Mouse (Mus musculus) midbrain, embryonic 12.5 days (tissue): ENCODE results near the gene Evi2. TPM values are rescaled to one million over a fixed set of nuclear protein-coding genes. Genes with fewer than 3 reads are reported as not detected.

ENCODE experiments used
- ATAC-seq: fragments of 200-750 bp; cut with Nextera tagmentation; 2 replicates; pipeline ENCODE4 v1.8.0; 2017; ENCODE audit warnings: low read depth, moderate TSS enrichment, moderate library complexity; ENCODE audit not compliant: low FRiP score
- H3K27ac ChIP-seq: fragments of 300-500 bp; sonication (generic); replicated peaks from 2 replicates; pipeline ENCODE4 v1.5.1; 2016; ENCODE audit warnings: mild to moderate bottlenecking
- H3K27me3 ChIP-seq: fragments of 300-500 bp; sonication (generic); 2 replicates; pipeline ENCODE4 v1.6.1; 2016; ENCODE audit warnings: mild to moderate bottlenecking
- H3K36me3 ChIP-seq: fragments of 300-500 bp; sonication (generic); 2 replicates; pipeline ENCODE4 v1.6.1; 2016
- H3K4me1 ChIP-seq: fragments of 300-500 bp; sonication (generic); 2 replicates; pipeline ENCODE4 v1.6.1; 2016
- H3K4me2 ChIP-seq: fragments of 300-500 bp; sonication (generic); replicated peaks from 2 replicates; pipeline ENCODE4 v1.6.1; 2016; ENCODE audit warnings: mild to moderate bottlenecking, moderate library complexity
- H3K4me3 ChIP-seq: fragments of 300-500 bp; sonication (generic); 2 replicates; pipeline ENCODE4 v1.5.1; 2016; ENCODE audit warnings: mild to moderate bottlenecking
- H3K9ac ChIP-seq: fragments of 300-500 bp; sonication (generic); replicated peaks from 2 replicates; pipeline ENCODE4 v1.6.1; 2016; ENCODE audit warnings: mild to moderate bottlenecking, moderate library complexity
- H3K9me3 ChIP-seq: fragments of 300-500 bp; sonication (generic); 2 replicates; pipeline ENCODE4 v1.6.1; 2016; ENCODE audit warnings: mild to moderate bottlenecking
- WGBS: fragments of 180-500 bp; shearing (Covaris S2); methylation state at CpG from one replicate; pipeline ENCODE4 v1.1.7; 2016; 5-methylcytosine and 5-hydroxymethylcytosine counted together
- polyA plus RNA-seq: library from polyadenylated mRNA; unstranded; fragments of >200 nt; fragmentation: Nextera tagmentation; extraction: Ambion mirVana; gene quantifications from 2 replicates; pipeline ENCODE4 v1.2.1, GENCODE M21; 2016

Gene Evi2
- polyA plus RNA-seq, 1 experiment from 2014 or later, result 1.3 TPM

DNA sequence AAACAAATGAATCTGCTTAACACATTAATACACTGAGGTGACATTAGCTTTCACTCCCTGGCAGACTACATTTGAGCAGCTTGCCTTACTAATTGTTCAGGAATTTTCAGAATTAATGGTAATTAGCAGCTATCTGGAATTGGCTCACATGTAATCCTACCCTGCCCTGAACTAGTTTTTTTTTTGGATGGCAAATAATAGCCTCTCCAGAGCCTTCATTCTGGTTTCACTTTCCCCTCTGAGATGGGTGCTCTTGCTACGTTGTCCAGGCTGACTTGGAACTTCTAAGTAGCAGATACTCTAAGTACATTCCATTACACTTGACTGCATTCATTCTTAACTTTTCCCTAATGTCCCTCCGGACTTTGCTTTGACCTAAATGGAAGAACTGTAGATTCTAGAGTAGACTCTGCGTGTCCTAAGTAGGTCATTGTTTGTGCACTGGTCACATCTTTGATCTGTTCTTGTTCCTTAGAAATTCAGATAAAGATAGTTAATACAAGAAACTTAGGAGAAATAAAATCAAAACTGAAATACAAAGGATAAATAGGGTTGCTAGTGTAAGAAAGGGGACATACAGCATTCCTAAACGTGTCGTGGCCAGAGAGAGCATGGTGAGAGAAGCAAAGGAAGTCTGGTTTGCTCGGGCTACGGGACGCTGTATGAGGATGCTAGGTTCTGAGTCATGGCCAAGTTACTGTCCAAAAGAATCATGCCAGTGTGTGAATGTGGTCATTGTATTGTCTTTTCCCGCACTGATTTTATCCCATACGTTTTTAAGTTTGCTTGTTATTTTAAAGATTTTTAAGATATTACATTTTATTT is 35.2 kb downstream of the Evi2 start:
- no peaks in the 10 kb centered on the region for H3K9me3 ChIP-seq
- no peaks in the 10 kb centered on the region for H3K27me3 ChIP-seq
- peaks cover 10% of the 10 kb centered on the region; the same call in 1 of the 2 replicates for H3K4me1 ChIP-seq
- ATAC-seq, result no peak
- WGBS, result 71% methylated on average over 10 of the region's 10 CpGs
- no peak overlapping the region for H3K4me2 ChIP-seq
- no peak overlapping the region for H3K9ac ChIP-seq
- no peak overlapping the region for H3K27ac ChIP-seq
- peaks cover 11% of the 10 kb centered on the region; the same call in 1 of the 2 replicates for H3K36me3 ChIP-seq
- H3K4me3 ChIP-seq, result no peak overlapping the region

DNA sequence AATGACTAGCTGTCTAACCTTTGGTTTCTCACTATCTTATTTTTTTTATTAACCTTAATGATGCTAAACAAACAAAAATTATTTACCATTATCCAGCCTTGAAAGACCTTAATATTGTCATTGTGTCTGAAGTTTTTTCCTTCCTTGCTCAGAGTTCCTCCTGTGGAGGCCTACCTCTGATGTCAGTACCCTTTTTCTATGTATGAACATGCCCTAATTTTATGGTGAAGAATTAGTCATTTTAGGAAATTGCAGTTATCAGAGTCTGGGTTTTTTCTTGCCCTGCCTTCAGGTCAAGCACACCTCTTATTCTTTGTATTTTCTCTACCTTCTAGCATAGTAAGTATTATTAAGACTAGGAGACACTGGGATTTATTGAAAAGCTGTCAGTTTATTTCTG is 45.7 kb downstream of the Evi2 start:
- Histone ChIP-seq H3K27me3 (no peaks in the 10 kb centered on the region), H3K9me3 (no peaks in the 10 kb centered on the region), H3K36me3 (peaks cover 25% of the 10 kb centered on the region), H3K4me1 (no peaks in the 10 kb centered on the region), H3K9ac (no peak overlapping the region), H3K27ac (no peak overlapping the region), H3K4me2 (no peak overlapping the region), H3K4me3 (no peak overlapping the region)
- ATAC-seq, result no peak

DNA sequence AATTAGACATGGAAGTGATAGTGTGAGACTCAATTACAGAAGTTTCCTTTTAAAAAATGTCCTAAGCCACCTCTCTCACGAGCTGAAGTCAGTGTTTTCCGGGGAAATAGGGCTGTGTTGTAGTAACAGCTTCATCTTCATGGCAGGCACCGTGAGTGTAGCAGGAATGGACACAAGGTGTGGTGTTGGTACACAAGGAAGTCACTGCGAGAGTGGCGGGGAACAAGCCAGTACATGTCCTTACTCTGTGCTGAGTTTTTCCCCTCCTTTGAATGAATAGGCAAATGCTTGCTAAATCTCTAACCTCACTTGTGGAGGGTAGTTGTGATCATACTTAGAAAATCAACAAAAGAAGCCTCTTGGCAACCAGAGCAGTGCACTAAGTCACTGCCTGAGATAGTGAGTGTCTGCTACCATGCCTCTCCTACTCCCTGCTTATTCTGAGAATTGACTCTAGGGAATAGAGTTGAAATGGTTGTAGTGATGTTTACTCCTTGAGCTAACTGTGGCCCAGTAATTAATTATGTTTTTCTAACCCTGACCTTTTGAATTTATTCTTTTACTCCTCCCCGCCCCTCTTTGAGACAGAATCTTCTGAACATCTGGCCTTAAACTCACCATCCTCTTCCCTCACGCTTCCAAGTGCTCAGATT is 46.4 kb downstream of the Evi2 start:
- H3K4me2 ChIP-seq, result no peak overlapping the region
- no peaks in the 10 kb centered on the region for H3K9me3 ChIP-seq
- H3K27me3 ChIP-seq, result no peaks in the 10 kb centered on the region
- no peak overlapping the region for H3K4me3 ChIP-seq
- no peaks in the 10 kb centered on the region for H3K4me1 ChIP-seq
- peaks cover 25% of the 10 kb centered on the region for H3K36me3 ChIP-seq
- H3K9ac ChIP-seq, result no peak overlapping the region
- H3K27ac ChIP-seq, result no peak overlapping the region
- ATAC-seq, result no peak
- 90% methylated on average over 7 of the region's 7 CpGs for WGBS

DNA sequence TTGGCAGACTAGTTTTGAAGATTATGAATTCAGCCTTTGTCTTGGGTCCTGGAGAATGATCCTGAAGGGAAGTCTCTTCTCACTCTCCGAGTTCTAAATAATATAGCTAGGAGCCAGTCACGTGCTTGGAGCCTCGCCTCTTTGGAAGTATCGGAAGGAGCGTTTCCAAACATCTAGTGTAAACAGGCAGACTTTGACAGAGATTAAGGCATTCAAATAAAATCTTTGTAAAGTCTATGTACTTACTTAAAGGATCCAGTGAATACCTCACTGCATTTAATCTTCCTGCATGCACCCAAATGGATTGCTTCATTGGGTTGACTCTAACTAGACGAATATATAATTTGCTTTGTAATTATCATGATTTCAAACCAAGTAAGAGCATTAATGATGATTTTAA is 47.0 kb downstream of the Evi2 start:
- no peak overlapping the region for H3K9ac ChIP-seq
- peaks cover 29% of the 10 kb centered on the region for H3K36me3 ChIP-seq
- no peak overlapping the region for H3K27ac ChIP-seq
- ATAC-seq, result no peak
- no peak overlapping the region for H3K4me2 ChIP-seq
- WGBS, result 77% methylated on average over 6 of the region's 6 CpGs
- no peak overlapping the region for H3K4me3 ChIP-seq
- no peaks in the 10 kb centered on the region for H3K9me3 ChIP-seq
- no peaks in the 10 kb centered on the region for H3K27me3 ChIP-seq
- no peaks in the 10 kb centered on the region for H3K4me1 ChIP-seq

DNA sequence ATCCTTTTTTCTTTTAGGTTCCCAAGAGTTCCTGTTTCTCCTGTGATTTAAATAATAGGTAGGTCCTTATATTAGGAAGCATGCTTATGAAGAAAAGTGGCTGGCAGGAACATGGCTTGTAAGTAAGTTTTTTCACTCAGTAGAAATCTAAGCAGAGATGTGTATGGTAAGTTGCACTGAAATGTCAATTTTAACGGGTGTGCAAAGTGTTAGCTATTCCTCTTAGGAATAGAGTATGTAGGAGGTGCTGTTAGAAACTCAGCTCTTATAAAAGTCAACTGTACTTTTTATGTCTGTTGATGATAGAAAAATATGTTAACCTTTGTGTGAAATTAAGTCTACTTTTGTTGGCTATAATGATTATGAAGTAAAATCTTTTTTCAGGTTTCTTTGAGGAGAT is 62.3 kb downstream of the Evi2 start:
- H3K36me3 ChIP-seq, result peaks cover 51% of the 10 kb centered on the region

More for the DNA sequence above, 62.3 kb downstream of the Evi2 start:
- H3K9ac ChIP-seq, result no peak overlapping the region
- H3K27me3 ChIP-seq, result no peaks in the 10 kb centered on the region
- 83% methylated on average over 1 of the region's 1 CpGs for WGBS
- H3K4me2 ChIP-seq, result no peak overlapping the region
- H3K4me1 ChIP-seq, result no peaks in the 10 kb centered on the region
- no peak overlapping the region for H3K27ac ChIP-seq
- ATAC-seq, result no peak
- H3K9me3 ChIP-seq, result no peaks in the 10 kb centered on the region
- H3K4me3 ChIP-seq, result no peak overlapping the region

Other genes with a start within 250 kb of the Evi2 start
- not detected in 2 replicates for gene Gm9964, start 233.7 kb downstream of the Evi2 start, polyA plus RNA-seq
- 9.5 and 9.6 TPM in 2 replicates for gene Nf1, start 190.9 kb downstream of the Evi2 start, polyA plus RNA-seq
- 1.7 and 2.1 TPM in 2 replicates for gene Omg, start 26.5 kb downstream of the Evi2 start, polyA plus RNA-seq
- 0.14 TPM in 1 of 2 replicates, not detected in the other for gene Evi2b, start 6.8 kb downstream of the Evi2 start, polyA plus RNA-seq
- gene Evi2a, start within 50 bp of the Evi2 start, polyA plus RNA-seq, result 2.8 and 3.9 TPM in 2 replicates
- 20.6 and 26.8 TPM in 2 replicates for gene Rab11fip4, start 60.6 kb upstream of the Evi2 start, polyA plus RNA-seq